Mouse (Mus musculus): ENCODE results near the gene Obscn. TPM values are rescaled to one million over a fixed set of nuclear protein-coding genes. Genes with fewer than 3 reads are reported as not detected.
A peak's percentile ranks its signal among the peaks of the same experiment; 100 is the strongest.

Gene Obscn
- total RNA-seq, 2 experiments from 2014 or later, result 9.0 to 22.3 TPM

DNA sequence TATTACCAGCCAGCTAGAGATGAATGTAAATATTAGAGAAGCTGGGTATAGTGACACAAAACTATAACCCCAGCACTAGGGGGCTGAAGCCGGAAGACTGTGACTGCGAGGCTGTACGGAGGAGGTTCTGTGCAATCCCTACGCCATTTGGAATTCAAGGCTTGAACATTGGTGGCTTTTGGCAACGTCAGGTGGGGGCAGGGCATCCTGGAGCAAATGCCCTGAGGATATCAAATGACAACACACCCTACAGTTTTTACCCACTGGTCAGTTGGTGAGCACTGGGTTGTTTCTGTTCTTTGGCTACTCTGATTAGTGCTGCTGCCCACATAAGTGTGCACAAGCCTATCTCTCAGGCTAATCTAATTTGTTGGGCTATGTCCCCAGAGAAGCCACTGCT, 6.8 kb upstream of the Obscn start:
- DNase-seq (ENCODE audit: low spot score in 2 of 2), result no peak

DNA sequence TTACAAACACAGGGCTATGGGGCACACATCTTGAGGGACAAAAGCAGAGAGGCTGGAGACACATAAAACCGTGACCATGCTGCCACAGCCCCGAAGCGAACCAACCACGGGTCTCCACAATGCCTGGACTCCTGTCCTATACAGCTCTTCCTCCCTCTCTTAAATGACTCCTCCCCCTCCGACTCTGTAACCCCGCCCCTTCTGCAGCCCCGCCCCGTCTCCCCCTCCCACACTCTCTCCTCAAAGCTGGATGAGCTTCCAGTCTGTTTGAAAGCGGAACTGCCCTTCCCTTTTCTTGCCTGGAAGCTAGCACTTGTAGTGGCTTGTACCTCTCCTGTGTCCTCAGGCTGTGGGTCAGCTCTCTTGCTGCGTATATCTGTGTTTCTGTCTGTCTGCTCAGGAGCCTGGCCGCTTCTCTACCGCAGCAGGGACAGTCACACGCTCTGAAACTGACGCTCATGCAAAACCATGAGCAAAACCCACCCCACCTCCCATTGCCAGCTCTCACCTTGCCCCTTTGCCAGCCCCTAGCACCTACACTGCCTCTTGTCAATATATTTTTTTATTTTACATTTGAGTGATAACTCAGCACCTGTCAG, 5.7 kb upstream of the Obscn start:
- no peak for DNase-seq (ENCODE audit: low spot score in 2 of 2)

DNA sequence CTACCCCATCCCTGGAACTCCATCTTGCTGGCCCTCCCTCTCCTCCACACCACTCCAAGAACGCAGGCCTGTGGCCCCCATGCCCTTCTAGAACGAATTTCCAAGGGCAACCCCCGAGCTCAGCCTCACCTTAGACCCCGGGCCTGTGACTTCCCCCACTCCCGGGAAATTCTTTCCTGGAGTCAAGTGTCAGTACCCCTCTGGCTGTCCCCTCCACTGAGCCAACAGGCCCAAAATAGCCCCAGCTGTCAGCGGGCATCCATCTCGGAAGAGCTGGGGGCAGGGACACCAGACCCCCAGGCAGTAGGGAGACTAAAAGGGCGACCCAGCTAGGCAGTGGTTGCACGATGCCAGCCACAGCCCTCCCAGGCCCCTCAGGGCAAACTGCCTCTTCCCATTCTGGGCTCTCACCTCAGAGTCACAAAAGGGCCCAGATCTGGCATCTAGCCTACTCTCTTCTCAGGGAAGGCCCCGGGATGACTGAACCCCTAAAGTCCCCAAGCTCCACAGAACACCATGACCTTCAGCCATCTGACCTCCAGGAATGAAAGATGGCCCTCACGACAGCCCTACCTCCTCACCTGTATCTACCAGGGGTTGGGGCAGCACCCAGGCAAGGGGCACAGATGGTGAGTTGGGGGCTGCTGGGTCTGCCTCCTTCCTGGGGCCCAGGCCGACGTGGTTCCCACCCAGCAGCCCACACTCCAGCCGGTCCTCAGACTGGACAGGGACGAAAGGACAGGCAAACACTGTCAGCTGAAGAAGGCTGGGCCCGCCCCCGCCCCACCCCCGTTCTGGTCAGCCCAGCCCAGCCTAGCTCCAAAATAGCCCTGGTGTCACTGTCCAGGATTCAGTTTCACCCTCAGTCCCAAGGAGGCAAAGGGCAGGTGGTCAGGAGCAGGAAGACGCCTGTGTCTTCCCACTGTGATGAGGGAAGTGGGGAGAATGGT, 2.6 kb upstream of the Obscn start:
- no peak for DNase-seq (ENCODE audit: low spot score in 2 of 2)

DNA sequence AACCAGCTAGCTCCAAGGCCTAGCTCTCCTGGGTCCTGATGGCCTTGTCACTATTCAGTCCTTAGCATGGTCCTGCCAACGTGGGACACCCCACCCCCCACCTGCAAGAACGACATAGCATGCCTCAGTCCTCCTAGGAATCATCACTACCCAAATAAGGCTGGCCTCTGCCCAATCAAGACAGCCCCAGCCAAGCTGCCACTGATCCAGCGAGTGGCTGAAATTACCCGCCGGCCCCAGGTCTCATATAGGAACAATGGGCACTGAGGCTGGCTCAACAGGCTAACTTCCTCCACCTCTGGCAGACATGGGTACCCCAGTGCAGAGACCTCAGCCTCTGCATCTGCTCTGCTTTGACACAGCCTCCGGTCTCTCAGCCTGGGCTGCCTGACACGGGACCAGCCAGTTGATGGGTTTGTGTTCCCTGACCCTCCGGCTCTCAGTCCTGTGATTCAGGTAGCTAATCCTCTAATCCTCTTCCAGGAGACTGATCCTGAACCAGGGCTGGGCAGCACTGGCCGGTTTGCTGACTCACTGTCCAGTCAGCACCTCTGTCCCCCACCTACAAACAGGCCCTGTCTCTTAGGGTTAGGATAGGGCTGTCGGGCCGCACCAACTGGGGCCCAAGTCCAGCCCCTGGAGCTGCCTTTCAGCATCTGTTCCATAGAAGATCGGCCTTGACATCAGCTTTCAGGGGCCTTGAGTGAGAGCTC, 948 bp upstream of the Obscn start:
- DNase-seq (ENCODE audit: low spot score in 2 of 2), result no peak

DNA sequence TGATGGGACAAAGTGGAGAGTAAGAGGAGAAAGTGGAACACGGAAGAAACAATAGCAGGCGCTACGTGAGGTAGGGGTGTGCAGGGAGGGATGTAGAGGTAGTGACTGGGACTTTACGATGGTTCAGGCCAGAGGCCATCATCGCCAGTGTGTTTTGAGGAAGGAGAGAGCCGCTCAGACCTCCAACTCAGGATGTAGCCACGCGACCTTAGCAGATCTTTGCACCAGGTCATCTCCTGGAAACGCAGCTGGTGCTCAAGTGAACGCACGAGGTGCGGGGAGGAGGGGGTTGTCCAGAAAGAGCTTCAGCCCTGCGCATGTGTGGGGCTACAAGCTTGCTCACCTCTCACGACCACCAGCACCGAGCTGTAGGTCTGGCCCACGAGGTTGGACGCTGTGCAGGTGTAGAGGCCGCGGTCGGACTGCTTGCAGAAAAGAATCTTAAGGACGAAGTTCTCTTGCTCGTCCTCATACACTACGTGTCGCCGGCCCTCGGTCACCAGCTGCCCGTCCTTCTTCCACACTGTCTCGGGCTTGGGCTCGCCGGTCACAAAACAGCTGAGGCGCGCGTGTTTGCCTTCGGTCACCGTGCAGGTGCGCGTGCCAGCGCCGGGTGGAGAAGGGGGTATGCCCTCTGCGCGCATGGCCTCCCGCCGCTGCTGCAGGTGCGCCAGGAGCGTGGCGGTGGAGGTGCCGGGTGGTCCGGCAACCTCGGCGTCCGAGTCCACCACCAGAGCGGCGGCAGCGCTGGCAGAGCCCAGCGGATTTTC, 966 bp downstream of the Obscn start:
- no peak for DNase-seq (ENCODE audit: low spot score in 2 of 2)

DNA sequence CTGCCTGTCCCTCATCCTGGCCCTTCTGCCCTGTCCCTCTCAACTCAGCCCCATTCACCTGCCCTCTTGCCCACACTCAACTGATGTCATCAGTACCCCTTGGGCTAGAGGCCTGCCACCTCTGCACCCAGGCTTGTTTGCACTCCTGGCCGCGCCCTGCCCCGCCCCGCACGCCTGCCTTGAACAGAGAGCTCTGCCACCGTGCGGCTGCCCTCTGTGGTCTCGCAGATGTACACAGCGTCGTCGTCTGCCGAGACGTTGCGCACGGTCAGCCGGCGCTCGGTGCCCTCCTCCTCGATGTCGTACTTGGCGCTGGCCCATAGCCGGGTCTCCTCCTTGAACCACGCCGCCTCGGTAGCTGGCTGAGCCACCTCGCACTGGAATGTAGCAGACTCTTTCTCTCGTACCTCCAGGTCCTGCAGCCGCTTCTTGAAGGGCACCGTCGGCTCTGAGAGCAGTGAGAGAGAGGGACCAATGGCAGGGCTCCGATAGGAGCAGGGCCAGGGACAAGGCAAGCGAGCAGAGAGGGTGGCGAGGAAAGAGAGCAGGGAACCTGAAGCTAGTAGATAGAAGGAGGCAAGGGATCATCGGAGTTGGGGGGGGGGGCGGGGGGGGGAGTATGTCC, 1.7 kb downstream of the Obscn start:
- no peak for DNase-seq (ENCODE audit: low spot score in 2 of 2)

DNA sequence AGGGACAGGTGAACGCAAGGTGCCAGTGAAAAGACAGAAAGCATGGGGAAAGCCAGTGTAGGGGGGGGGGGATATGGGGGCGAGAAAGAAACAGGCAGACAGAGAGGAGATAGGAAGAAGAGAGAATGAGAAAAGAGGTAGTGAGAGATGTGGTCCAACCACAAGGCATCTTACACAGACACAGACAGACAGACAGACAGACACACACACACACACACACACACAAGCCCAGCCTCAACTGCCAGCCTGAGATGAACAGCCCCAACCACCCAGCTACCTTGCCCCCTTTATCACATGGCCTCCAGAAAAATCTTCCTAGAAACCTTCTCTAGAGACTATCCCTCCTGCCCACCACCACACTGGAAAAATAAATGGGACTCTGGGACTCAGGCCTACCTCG, 4.1 kb downstream of the Obscn start:
- no peak for DNase-seq (ENCODE audit: low spot score in 2 of 2)

DNA sequence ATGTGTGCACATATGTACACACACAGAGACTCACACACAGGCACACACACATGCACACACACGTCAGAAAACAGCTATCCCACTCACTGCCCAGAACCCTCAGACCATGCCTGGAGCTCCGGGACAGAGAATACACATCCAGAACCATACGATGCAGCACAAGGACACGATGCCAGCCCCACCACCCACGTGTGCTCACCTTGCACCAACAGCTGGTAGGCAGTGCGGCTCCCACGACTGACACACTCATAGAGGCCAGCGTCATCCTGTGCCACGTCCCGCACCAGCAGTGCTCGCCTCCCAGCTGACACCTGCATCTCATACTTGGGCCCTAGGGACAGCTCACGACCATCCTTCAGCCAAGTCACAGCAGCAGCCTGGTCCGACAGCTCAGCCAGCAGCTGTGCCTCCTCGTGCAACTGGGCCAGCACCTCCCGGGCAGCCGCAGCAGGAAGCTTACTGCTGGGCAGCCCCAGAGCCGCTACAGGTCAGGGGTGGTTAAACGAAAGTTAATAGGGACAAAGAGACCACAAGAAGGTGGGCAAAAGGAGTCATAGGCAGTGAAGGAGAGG, 4.8 kb downstream of the Obscn start:
- DNase-seq (ENCODE audit: low spot score in 2 of 2), result no peak

DNA sequence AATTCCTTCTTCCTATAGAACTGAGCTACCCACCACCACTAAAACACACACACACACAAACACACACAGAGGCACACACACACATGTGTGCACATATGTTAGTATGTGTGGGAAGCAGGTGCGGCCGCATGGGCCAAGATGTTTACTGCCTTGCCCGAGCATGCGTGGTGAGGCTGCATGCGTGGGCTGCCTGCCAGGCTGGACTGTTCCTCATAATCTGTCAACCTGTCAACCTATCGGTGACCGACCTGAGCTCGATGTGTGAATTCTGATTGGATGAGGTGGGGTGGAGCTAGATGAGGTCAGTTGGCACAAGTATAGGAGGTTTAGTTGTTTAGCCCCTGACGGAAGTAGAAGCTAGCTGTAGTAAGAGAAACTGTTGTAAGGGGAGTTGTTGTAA, 5.4 kb downstream of the Obscn start:
- DNase-seq (ENCODE audit: low spot score in 2 of 2), result no peak

DNA sequence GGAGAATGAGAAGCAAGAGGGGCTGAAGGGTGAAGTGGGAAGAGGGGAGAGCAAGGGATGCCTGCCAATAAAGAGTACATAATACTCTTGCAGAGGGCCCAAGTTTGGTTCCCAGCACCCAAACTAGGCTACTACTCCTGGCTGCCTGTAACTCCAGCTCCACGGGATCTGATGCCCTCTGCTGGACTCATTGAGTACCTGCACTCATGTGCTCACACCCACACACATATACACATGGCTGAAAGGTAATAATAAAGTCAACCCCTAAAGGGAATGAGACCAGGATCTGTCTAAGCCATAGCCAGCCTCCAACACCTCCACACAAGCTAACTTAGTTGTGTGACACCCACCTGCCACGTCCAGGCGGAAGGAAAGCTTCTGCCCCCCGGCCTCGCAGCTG, 30.3 kb downstream of the Obscn start:
- DNase-seq (ENCODE audit: low spot score in 2 of 2), result no peak

DNA sequence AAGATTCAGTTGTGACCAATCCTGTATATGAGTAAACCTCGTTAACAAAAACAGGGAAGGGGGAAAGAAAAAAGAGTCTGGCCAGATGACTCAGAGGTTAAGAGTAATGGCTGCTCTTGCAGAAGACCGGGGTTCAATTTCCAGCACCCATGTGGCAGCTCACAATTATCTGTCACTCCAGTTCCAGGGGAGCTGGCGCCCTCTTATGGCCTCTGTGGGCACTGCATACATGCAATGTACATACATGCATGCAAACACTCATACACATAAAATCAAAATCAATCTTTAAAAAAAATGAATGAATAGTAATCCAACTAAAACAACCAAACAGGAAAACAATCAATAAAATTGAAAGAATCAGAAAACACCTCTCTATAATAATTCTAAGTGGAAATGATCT, 33.9 kb downstream of the Obscn start:
- DNase-seq (ENCODE audit: low spot score in 2 of 2), result no peak

DNA sequence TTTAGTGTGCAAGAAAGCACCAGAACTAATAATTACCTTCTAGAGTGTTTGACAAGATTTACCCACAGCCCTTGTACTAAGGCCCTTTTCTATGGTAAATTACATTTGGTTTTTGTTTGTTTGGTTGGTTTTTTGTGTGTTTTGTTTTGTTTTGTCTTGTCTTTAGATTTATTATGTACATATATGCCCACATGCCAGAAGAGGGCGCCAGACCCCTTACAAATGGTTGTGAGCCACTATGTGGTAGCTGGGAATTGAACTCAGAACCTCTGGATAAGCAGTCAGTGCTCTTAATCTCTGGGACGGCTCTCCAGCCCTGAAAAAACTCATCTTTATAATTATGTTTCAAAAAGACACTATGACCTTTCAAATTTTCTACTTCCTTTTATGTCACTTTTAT, 37.9 kb downstream of the Obscn start:
- peak in 1 of 2 experiments; percentile 27 for DNase-seq (ENCODE audit: low spot score in 2 of 2)

DNA sequence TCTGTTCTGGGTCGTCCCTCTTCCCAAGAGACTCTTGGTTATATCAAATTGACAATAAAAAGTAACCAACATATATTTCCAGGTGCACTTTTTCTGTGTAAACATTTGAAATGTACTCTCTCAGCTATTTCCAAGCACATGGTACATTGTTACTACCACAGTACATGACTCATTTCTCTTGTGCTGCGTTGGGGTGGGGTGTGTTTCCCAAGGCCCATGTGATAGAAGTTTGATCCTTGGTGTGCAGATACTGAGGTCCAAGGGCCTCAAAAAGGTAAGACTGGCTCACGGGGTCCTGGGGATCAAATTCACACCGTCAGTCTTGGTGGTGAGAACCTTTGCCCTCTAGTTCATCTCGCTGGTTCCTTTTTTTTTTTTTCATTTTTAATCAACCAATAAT, 38.4 kb downstream of the Obscn start:
- DNase-seq (ENCODE audit: low spot score in 2 of 2), result no peak

DNA sequence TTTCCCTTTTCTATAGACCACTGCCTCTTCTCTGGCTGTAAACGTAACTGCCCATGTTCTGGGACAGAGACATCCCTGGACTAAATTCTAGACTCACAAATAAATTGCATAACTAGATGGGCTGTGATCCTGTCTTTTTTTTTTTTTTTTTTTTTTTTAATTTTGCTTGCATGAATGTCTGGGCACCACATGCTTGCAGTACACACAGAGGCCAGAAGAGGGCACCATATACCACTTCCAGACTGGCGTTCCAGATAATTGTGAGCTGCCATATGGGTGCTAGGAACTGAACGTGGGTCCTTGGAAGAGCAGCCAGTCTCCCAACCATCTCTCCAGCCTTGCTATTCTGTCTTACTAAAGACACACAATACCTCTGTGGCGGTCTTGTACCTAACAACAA, 42.0 kb downstream of the Obscn start:
- DNase-seq (ENCODE audit: low spot score in 2 of 2), result no peak

DNA sequence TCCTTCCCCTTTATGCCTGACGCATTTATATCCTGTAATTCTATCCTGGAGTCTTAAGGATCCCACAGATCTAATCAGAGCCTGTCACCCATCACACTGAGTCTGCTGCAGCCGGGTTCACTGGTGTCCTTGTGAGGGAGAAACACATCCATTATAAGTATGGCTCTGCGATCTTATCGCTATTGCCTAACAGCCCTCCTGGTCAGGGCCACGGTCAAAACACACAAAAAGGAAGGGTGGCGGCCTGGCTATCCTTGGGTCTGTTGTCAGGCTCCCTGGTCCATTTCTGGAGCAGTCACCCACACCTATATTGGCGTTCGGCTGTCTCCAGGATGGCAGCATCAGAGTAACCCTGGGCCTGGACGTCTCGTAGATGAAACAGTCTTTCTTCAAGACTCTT, 48.6 kb downstream of the Obscn start:
- DNase-seq (ENCODE audit: low spot score in 2 of 2), result no peak

DNA sequence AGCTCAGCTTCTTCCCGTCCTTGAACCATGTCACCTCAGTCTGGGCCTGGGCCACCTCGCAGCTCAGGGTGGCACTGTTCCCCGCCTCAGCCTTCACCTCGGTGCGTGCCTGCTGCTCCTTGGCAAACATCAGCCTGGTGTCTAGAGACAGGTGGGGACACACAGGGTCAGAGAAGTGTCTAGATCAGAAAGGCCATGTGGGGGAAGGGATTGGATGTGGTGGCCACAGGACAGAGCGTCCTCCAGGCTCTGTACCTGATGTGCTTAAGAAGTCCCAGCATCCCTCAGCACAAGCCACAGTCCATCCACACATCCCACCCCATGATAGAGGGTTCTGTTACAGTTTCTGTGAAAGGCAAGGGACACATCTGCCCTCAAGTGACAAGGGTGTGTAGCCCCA, 51.0 kb downstream of the Obscn start:
- no peak for DNase-seq (ENCODE audit: low spot score in 2 of 2)

DNA sequence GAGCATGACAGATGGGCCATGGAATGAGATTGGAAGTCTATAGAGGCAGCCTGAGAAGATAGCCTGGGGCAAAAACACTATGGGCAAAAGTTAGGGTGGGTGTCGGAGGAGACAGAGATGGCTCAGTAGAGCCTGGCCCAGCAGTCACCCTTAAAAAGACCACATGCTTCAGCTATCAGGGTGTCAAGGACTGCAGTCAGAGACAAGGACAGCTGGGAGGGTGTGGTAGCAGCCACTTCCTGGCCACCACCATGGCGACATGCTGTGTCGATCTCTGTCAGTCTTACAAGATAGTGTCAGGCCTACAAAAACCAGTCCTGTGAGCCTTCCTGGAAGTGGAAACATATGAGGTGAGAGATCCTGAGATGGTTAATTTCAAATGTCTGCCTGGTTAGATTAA, 53.1 kb downstream of the Obscn start:
- DNase-seq (ENCODE audit: low spot score in 2 of 2), result no peak

DNA sequence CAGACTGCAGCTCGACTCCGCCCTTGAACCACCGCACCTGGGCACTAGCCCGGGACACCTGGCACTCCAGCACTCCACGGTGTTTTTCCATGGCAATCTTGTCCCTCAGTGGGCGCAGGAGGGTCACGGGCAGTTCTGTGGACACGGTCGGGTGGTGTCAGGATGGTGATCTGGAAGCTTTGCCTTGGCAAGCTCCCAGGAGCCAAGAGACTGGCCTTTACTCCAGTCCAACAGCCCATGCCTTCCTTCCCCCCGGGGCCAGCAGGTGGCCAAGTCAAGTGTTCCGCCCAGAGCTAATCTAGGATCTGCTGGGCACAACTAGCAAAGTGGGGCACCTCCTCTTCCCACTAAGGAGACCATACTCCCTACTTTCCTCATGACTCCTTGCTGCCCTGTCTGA, 57.9 kb downstream of the Obscn start:
- no peak for DNase-seq (ENCODE audit: low spot score in 2 of 2)

DNA sequence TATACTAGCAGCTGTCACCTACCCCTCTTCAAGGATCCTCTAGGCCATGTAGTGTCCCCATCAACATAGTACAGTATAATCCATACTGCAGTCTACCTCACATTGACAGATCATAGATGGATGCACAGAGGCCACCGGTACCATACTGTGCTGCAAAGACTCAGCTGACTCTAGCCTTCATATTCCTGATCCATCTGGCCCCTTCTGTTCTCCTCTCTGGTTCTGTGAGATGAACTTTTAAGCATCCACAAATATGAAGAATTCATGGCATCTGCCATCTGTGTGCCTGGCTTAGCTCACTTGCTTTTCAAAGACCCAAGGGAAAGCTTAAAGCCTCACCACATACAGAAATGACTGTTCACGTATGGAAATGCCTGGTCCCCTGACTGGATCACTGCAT, 65.9 kb downstream of the Obscn start:
- no peak for DNase-seq (ENCODE audit: low spot score in 2 of 2)

DNA sequence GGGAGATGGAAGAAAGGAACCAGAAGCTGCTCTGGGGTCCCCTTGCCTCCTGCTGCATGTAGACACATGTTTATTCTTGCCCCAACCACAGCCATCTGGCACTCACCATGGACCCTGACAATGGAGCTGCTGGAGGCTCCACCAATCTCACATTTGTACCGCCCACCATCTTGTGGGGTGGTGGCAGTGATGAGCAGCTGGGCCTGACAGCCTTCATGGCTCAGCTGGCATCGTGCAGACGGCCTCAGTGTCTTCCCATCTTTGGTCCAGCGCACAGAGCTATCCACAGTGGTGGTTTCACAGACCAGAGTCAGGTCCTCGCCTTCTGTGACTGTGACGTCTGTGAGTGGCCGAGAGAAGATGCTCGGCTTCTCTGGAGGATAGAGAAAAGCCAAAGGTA, 67.3 kb downstream of the Obscn start:
- no peak for DNase-seq (ENCODE audit: low spot score in 2 of 2)

DNA sequence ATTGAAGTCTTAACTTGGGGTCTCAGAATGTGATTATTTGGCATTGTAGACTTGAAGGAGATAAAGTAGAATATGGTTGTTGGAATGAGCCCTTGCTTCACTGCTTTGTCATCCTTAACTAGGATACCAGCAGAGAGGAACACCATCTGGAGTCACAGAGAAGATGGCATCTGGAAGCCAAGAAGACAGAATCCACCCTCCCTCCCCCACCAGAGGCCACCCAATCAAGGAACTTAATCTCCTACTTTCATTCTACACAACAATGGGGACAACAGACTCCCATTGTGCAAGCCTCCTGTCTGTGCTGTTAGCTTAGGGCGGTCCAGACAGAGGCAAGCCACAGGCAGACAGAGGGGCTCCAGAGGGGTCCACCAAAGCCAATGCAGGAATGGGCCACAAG, 67.8 kb downstream of the Obscn start:
- no peak for DNase-seq (ENCODE audit: low spot score in 2 of 2)

All from adrenal gland, postnatal 4 days (tissue).